Mouse (Mus musculus) testis, adult 2 months (tissue): ENCODE measurements around the gene Usp47. TPM values are rescaled to one million over a fixed set of nuclear protein-coding genes. Genes with fewer than 3 reads are reported as not detected.

Source experiments
- H3K27ac ChIP-seq: fragments of 200-500 bp; 2 replicates; pipeline ENCODE4 v1.5.1; 2012; ENCODE audit warnings: low read depth, low read length; ENCODE audit not compliant: control insufficient read depth, insufficient read depth
- H3K27me3 ChIP-seq: fragments of 200-500 bp; 2 replicates; pipeline ENCODE4 v1.6.1; 2012; ENCODE audit warnings: mild to moderate bottlenecking, low read length, moderate library complexity; ENCODE audit not compliant: control insufficient read depth, insufficient read depth
- H3K36me3 ChIP-seq: fragments of 200-500 bp; 2 replicates; pipeline ENCODE4 v1.6.1; 2012; ENCODE audit warnings: mild to moderate bottlenecking, low read length; ENCODE audit not compliant: control insufficient read depth, insufficient read depth
- H3K4me1 ChIP-seq: fragments of 200-500 bp; 2 replicates; pipeline ENCODE4 v1.6.1; 2012; ENCODE audit warnings: low read length; ENCODE audit not compliant: control insufficient read depth, insufficient read depth
- H3K4me3 ChIP-seq: fragments of 200-500 bp; 2 replicates; pipeline ENCODE4 v1.5.1; 2012; ENCODE audit warnings: low read depth, mild to moderate bottlenecking, low read length, moderate library complexity, mixed read lengths; ENCODE audit not compliant: control insufficient read depth
- CTCF ChIP-seq: fragments of 200-500 bp; IDR thresholded peaks from 2 replicates; pipeline ENCODE4 v1.5.1; 2012; ENCODE audit warnings: low read depth, mild to moderate bottlenecking, inconsistent platforms, low read length, moderate library complexity; ENCODE audit not compliant: control insufficient read depth, insufficient read depth, insufficient replicate concordance
- POLR2A ChIP-seq: fragments of 200-500 bp; IDR thresholded peaks from 2 replicates; pipeline ENCODE4 v1.6.1; 2012; ENCODE audit warnings: low read depth, mild to moderate bottlenecking, inconsistent platforms, low read length, moderate library complexity; ENCODE audit not compliant: control insufficient read depth
- polyA plus RNA-seq: library from polyadenylated mRNA; depleted of rRNA; stranded (reverse); fragments of >200 nt; gene quantifications from 2 replicates; pipeline ENCODE4 v1.2.3, GENCODE M21; 2012

Usp47 gene
- polyA plus RNA-seq, 1 experiment = 68.3 TPM

DNA sequence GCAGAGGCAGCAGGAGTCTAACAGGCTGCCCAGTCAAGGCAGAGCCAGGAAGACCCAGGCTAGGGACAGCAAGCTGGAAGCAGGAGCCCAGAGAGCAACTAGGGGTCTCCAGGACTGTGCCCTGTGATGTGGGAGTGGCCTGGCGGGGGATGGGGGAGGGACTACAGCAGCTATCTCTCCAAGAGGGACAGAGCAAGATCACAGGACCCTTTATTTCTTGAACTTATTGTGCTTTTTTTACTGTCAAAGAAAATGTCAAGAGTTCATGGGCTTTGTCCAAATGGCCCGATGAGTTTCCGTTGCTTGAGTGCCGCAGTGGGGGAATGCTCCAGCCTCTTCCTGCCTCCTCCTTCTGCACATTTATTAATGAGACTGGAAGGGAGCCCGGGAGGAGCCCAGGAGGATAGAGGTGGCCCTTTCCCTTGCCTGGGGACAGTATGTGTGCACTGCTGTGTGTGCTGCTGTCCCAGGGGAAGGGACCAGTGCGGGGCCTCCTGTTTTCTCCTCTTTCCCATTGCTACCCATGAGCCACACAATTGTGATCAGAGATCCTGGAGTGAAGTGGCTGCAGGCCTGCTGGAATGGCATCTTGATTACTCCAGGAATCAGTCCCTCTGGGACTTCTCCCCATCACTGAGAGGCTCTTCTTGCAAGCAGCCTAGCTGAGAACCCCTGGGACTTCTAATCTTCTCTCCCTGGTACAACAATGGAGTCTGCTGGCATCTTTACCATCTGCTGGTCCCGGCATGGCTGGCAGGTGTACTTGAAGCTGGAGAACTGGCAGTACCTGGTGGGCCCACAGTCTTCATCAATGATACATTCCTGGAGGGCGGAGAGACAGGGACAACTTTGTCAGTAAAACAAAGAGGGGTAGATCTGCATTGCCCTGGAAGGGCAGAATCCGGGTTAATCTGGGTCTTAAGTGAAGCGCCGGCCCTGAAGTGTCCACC lies 97.8 kb downstream of the Usp47 start:
- Histone ChIP-seq H3K27me3 (no peaks in the 10 kb centered on the region), H3K27ac (no peak overlapping the region), H3K36me3 (no peaks in the 10 kb centered on the region), H3K4me1 (peaks cover 2% of the 10 kb centered on the region), H3K4me3 (no peak overlapping the region)
- TF ChIP-seq POLR2A = no peak
- TF ChIP-seq CTCF = no peak

DNA sequence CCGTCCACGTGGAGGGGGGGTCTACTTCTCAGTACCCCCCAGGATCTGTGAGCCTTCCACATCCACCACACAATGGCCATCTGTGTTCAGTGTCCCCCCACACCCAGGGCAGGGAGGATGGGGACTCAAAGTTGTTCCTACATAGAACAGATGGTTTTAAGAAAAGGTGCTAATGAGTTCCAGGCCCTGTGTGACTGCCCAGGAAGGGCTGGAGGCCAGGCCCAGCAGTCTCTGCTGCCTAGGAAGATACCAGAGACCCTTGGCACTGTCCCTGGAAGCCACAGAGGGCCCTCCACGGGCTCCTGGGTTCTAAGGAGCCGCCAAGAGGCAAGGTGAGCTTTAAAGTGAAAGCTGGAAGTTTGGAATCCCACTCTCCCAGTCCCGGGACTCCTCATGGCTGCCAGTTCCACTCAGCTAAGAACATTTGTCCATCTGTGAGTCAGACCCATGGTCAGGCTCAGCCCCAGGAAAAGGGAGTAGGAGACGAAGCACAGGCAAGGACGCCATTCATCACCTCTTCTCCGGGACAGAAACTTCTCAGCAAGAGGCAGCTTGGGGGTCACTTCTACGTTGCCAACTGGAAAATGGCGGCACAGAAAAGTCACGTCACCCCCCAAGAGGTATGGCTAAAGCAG lies 98.7 kb downstream of the Usp47 start:
- no peak for TF ChIP-seq CTCF
- no peak for TF ChIP-seq POLR2A
- no peak overlapping the region for H3K4me3 ChIP-seq
- H3K27ac ChIP-seq = no peak overlapping the region
- H3K4me1 ChIP-seq = peaks cover 2% of the 10 kb centered on the region
- no peaks in the 10 kb centered on the region for H3K27me3 ChIP-seq
- no peaks in the 10 kb centered on the region for H3K36me3 ChIP-seq

DNA sequence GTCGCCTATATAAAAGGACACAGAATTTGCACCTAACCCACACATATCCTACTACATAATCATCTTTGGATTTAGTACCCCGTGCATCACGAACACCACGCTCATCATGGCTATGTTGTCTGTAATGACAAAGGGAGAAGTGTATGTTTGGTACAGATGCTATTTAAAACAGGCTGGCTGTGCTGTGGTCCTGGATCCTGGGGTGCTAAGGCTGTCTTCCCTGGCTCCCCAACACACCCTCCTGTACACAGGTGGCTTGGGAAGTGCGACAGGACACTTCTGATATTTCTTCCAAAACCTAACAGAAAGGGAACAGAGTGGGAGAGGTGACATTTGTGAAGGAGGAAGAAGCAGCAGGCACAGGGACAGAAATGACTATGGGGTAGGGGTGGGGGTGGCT lies 100.3 kb downstream of the Usp47 start:
- Histone ChIP-seq H3K27me3 (no peaks in the 10 kb centered on the region), H3K4me3 (no peak overlapping the region), H3K4me1 (peaks cover 2% of the 10 kb centered on the region), H3K36me3 (no peaks in the 10 kb centered on the region), H3K27ac (no peak overlapping the region)
- no peak for TF ChIP-seq CTCF

DNA sequence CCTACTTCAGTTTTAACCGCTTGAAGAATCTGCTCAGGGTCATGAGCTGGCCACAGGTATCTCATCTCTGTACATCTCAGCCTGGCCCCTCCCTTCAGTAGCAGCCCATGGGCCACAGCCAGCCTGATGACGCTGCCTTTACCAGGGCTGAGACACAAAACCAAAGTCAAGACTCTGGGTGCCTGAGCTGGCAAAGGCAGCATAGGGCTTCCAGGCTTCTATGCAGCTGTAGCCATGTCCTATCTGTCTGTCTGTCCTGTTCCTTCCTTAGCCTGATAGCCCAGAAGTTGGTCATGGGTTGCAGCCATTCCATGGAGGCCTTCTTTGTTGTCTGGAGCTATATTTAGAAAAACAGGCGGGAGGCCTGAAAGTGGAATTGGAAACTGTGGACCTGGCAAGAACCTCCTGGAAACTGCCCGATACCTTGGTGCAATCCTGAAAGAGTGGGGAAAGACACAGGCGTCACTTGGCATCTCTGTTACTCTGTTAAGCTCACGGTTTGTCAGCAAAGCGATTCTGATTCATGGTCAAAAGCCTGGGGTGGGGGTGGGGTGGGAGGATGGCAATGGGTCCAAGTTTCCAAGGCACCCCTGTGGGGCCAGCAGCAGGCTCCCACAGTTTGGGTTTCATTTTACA lies 102.4 kb downstream of the Usp47 start:
- Histone ChIP-seq H3K36me3 (no peaks in the 10 kb centered on the region), H3K27me3 (no peaks in the 10 kb centered on the region), H3K4me3 (no peak overlapping the region), H3K27ac (no peak overlapping the region), H3K4me1 (peaks cover 2% of the 10 kb centered on the region; the same call in 1 of the 2 replicates)
- no peak for TF ChIP-seq CTCF
- no peak for TF ChIP-seq POLR2A

DNA sequence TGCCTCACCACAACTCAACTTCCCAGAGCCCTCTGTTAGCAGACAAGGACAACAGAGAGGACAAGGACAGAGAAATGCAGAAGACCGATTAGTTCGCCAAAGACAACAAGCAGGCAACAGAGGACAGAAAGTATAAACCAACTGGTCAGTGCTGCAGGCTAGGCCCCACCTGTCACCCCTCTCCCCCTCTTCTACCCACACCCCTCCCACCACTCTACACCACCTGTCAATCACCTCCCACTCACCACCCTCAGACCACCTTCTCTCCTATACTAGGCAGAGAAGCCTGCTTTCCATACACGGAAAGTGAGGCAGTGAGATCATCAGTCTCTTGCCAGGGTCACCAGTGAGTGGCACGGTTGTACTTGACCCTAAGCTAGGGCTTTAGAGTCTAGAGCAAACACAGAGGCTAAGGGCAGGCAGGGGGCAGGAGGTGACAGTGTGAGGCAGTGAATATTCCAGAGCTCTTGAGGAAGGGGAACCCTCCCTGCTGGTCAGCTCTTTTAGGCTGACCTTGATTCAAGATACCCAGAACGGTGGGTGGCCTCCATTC lies 103.9 kb downstream of the Usp47 start:
- peaks cover 2% of the 10 kb centered on the region; the same call in 1 of the 2 replicates for H3K4me1 ChIP-seq
- H3K27me3 ChIP-seq = no peaks in the 10 kb centered on the region
- H3K27ac ChIP-seq = no peak overlapping the region
- no peak overlapping the region for H3K4me3 ChIP-seq
- TF ChIP-seq CTCF (no peak), POLR2A (no peak)
- no peaks in the 10 kb centered on the region for H3K36me3 ChIP-seq

DNA sequence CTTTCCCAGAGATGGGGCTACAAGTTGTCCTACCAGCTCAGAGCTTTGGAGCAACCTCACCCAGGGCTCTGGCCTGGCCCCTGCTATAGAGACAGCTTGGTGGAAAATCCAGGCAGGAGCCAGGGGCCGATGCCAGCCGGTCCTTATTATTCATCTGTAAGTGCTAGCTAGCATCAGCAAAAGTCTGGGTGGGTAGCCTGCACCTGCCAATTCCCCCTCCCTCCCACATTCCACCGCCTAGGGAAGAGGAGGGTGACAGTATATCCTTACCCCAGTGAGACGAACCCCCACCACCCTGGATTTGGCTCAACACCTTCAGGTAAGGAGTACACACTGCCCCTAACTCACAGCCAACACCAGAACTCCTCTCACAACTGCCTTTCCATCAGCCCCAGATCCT lies 104.7 kb downstream of the Usp47 start:
- no peaks in the 10 kb centered on the region for H3K27me3 ChIP-seq
- H3K27ac ChIP-seq = no peak overlapping the region
- TF ChIP-seq CTCF (no peak), POLR2A (no peak)
- no peak overlapping the region for H3K4me3 ChIP-seq
- no peaks in the 10 kb centered on the region for H3K36me3 ChIP-seq
- H3K4me1 ChIP-seq = no peaks in the 10 kb centered on the region

DNA sequence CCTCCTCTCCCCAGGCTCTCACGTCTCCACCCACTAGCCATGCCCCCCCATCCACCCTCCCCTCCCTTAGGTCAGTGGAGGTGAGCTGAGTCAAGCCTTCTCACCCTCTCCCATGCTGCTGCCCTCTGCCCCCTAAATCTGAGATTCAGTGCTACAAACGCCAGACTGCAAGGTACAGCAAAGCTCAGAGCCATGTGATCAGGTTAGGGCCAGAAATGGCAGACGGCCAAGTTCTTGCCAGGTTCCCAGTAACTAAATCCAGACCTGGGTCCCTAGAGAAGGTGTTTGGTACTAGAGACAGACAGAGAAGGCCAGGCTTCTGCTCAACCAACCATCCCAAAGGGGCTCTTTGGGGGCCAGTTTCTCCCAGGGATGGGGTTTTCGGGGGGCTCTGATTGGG lies 105.5 kb downstream of the Usp47 start:
- no peak for TF ChIP-seq POLR2A
- TF ChIP-seq CTCF = no peak
- no peaks in the 10 kb centered on the region for H3K4me1 ChIP-seq
- no peaks in the 10 kb centered on the region for H3K36me3 ChIP-seq
- H3K27me3 ChIP-seq = no peaks in the 10 kb centered on the region
- no peak overlapping the region for H3K27ac ChIP-seq
- H3K4me3 ChIP-seq = no peak overlapping the region
